Mouse (Mus musculus) heart, embryonic 16.5 days (tissue): ENCODE results near the gene Elovl7. TPM values are rescaled to one million over a fixed set of nuclear protein-coding genes. Genes with fewer than 3 reads are reported as not detected.
A peak's percentile ranks its signal among the peaks of the same experiment; 100 is the strongest.

Experiments used
- ATAC-seq: fragments of 200-750 bp; cut with Nextera tagmentation; replicated peaks from 2 replicates; pipeline ENCODE4 v1.8.0; 2017; ENCODE audit warnings: moderate number of reproducible peaks; ENCODE audit not compliant: insufficient read depth, low FRiP score; ENCODE audit errors: extremely low read depth
- H3K27ac ChIP-seq: fragments of 300-500 bp; sonication (generic); 2 replicates; pipeline ENCODE4 v1.5.1; 2014; ENCODE audit warnings: mild to moderate bottlenecking, low read length, control low read depth, moderate library complexity
- H3K27me3 ChIP-seq: fragments of 300-500 bp; sonication (generic); 2 replicates; pipeline ENCODE4 v1.6.1; 2014; ENCODE audit warnings: low read length, mixed read lengths; ENCODE audit not compliant: control insufficient read depth, insufficient read depth
- H3K36me3 ChIP-seq: fragments of 300-500 bp; sonication (generic); 2 replicates; pipeline ENCODE4 v1.6.1; 2014; ENCODE audit not compliant: control insufficient read depth, insufficient read depth
- H3K4me1 ChIP-seq: fragments of 300-500 bp; sonication (generic); 2 replicates; pipeline ENCODE4 v1.6.1; 2014; ENCODE audit warnings: low read length, mixed read lengths; ENCODE audit not compliant: control insufficient read depth, insufficient read depth
- H3K4me2 ChIP-seq: fragments of 300-500 bp; sonication (generic); 2 replicates; pipeline ENCODE4 v1.6.1; 2014; ENCODE audit warnings: low read depth, mild to moderate bottlenecking, control low read depth, low read length
- H3K4me3 ChIP-seq: fragments of 300-500 bp; sonication (generic); 2 replicates; pipeline ENCODE4 v1.5.1; 2014; ENCODE audit warnings: mild to moderate bottlenecking, control low read depth, low read length
- H3K9ac ChIP-seq: fragments of 300-500 bp; sonication (generic); 2 replicates; pipeline ENCODE4 v1.6.1; 2014; ENCODE audit warnings: low read length, control low read depth
- H3K9me3 ChIP-seq: fragments of 300-500 bp; sonication (generic); replicated peaks from 2 replicates; pipeline ENCODE4 v1.6.1; 2016; ENCODE audit warnings: low read length; ENCODE audit not compliant: control insufficient read depth
- WGBS: fragments of 180-500 bp; shearing (Covaris S2); extraction: QIAGEN DNeasy Blood & Tissue Kit; methylation state at CpG from one replicate; pipeline ENCODE4 v1.1.7; 2014; 5-methylcytosine and 5-hydroxymethylcytosine counted together
- polyA plus RNA-seq: library from polyadenylated mRNA; unstranded; fragments of >200 nt; fragmentation: Nextera tagmentation; extraction: Ambion mirVana; gene quantifications from 2 replicates; pipeline ENCODE4 v1.2.1, GENCODE M21; 2015

Gene Elovl7
- polyA plus RNA-seq, 1 experiment from 2014 or later = 3.3 TPM

- no peak overlapping the region for H3K27ac ChIP-seq
- WGBS = 77% methylated on average over 4 of the region's 4 CpGs
- no peaks in the 10 kb centered on the region for H3K4me1 ChIP-seq
- no peaks in the 10 kb centered on the region for H3K36me3 ChIP-seq
- H3K4me2 ChIP-seq = no peak overlapping the region
- no peak overlapping the region for H3K4me3 ChIP-seq
- ATAC-seq = no peak
- no peaks in the 10 kb centered on the region for H3K9me3 ChIP-seq
- H3K27me3 ChIP-seq = no peaks in the 10 kb centered on the region
- no peak overlapping the region for H3K9ac ChIP-seq
Observed at GRCm38 (mm10) chr13:108265394-108265793, 51.2 kb downstream of the Elovl7 start.

DNA sequence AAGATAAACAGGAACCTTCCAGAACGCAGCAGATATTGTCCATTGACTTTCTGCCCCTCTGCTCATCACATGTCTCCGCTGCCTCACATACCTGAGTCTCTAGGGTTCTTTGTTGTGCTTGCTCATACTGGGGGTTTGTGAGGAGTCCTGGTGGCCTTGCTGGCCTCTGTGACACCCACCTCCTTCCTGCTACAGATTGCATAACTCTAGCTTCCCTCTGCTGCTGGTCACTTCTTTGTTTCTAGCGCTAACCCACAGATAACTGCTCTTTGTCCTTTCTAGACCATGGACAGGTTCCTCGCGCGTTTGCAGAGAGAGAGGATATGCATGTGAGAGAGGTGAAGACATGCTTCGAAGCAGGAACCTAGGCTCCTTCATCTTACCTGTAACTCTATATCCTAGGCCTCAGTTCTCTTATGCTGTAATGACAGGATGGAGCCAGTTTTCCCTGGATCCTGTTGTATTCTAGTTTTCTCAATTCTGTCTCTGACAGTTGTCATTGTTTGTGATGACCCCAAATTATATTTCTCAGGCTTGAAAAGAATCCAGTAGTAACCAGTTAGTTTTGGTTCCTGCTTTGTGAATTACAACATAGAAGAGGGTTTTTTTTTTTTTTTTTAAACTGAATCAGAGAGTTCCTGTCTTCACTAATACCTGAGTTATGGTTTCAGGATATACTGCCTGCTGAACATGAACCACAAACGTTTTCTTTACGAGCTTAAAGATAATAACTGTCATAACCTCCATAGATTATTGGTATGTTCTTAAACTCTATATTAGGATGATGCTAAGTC lies 53.8 kb downstream of the Elovl7 start:
- ATAC-seq = no peak
- H3K27ac ChIP-seq = no peak overlapping the region
- no peak overlapping the region for H3K4me3 ChIP-seq
- H3K27me3 ChIP-seq = peaks cover 1% of the 10 kb centered on the region; the same call in 1 of the 2 replicates
- no peaks in the 10 kb centered on the region for H3K9me3 ChIP-seq
- no peaks in the 10 kb centered on the region for H3K36me3 ChIP-seq
- H3K4me2 ChIP-seq = no peak overlapping the region
- H3K4me1 ChIP-seq = no peaks in the 10 kb centered on the region
- WGBS = 64% methylated on average over 9 of the region's 9 CpGs
- H3K9ac ChIP-seq = no peak overlapping the region

- H3K4me2 ChIP-seq = no peak overlapping the region
- no peak overlapping the region for H3K27ac ChIP-seq
- H3K9ac ChIP-seq = no peak overlapping the region
- WGBS = 45% methylated on average over 7 of the region's 7 CpGs
- peaks cover 7% of the 10 kb centered on the region; the same call in 1 of the 2 replicates for H3K27me3 ChIP-seq
- no peaks in the 10 kb centered on the region for H3K9me3 ChIP-seq
- no peak overlapping the region for H3K4me3 ChIP-seq
- H3K36me3 ChIP-seq = no peaks in the 10 kb centered on the region
- no peak for ATAC-seq
- no peaks in the 10 kb centered on the region for H3K4me1 ChIP-seq
Observed at GRCm38 (mm10) chr13:108271458-108272148, 57.4 kb downstream of the Elovl7 start.

GRCm38 (mm10) chr13:108272332-108272731 lies 58.1 kb downstream of the Elovl7 start:
- no peak for ATAC-seq
- no peak overlapping the region for H3K9ac ChIP-seq
- peaks cover 7% of the 10 kb centered on the region; the same call in 1 of the 2 replicates for H3K27me3 ChIP-seq
- no peak overlapping the region for H3K27ac ChIP-seq
- H3K4me1 ChIP-seq = no peaks in the 10 kb centered on the region
- H3K4me2 ChIP-seq = no peak overlapping the region
- no peak overlapping the region for H3K4me3 ChIP-seq
- no peaks in the 10 kb centered on the region for H3K36me3 ChIP-seq
- no peaks in the 10 kb centered on the region for H3K9me3 ChIP-seq
- WGBS = 60% methylated on average over 8 of the region's 8 CpGs

DNA sequence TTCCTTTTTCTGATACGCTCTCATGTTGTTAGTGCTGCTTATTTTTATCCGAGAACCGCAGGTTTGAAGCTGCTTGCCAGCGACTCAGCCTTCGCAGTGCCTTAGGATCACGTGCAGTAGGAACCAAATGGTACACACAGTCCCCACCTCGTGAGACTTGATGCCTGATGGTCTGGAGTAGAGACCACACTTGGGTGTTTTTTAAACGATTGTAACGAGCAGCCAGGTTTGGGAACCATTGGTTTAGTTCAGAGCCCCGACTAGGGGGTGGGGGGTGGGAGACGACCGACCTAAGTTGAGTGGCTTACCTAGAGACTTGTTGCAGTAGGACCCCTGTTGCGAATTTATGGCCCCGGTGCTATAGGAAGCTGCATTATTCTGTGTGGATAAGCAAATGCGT lies 58.8 kb downstream of the Elovl7 start:
- H3K27me3 ChIP-seq = peaks cover 7% of the 10 kb centered on the region; the same call in 1 of the 2 replicates
- no peak for ATAC-seq
- H3K4me2 ChIP-seq = peak overlapping the region; percentile 9; the same call in 1 of the 2 replicates

DNA sequence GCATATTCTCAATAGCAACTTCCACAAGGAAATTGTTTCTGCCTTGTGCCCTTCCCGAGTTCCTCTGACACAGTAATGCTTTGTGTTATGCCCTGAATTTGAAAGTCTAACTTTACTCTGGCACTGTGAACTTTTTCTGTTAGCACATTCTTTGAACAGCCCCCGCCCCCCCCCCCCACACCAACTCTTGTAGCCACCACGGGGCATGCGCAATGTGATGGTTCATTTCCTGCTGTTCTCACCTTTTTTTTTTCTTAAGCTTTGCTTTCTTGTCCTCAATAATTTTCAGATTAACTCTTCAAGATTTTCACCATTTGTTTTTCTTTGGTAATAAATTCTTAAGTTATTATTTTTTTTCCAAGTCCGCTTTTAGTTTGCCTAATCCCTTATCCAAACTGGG lies 59.3 kb downstream of the Elovl7 start:
- peak overlapping the region; percentile 9; the same call in 1 of the 2 replicates for H3K4me2 ChIP-seq
- H3K9me3 ChIP-seq = no peaks in the 10 kb centered on the region
- ATAC-seq = no peak
- WGBS = 44% methylated on average over 5 of the region's 5 CpGs
- no peak overlapping the region for H3K9ac ChIP-seq
- peaks cover 7% of the 10 kb centered on the region; the same call in 1 of the 2 replicates for H3K27me3 ChIP-seq
- H3K4me3 ChIP-seq = no peak overlapping the region
- no peaks in the 10 kb centered on the region for H3K4me1 ChIP-seq
- no peaks in the 10 kb centered on the region for H3K36me3 ChIP-seq
- H3K27ac ChIP-seq = no peak overlapping the region

More for the DNA sequence above, 58.8 kb downstream of the Elovl7 start:
- 53% methylated on average over 15 of the region's 15 CpGs for WGBS
- no peaks in the 10 kb centered on the region for H3K36me3 ChIP-seq
- H3K27ac ChIP-seq = no peak overlapping the region
- no peak overlapping the region for H3K4me3 ChIP-seq
- no peaks in the 10 kb centered on the region for H3K9me3 ChIP-seq
- H3K4me1 ChIP-seq = no peaks in the 10 kb centered on the region
- H3K9ac ChIP-seq = no peak overlapping the region

DNA sequence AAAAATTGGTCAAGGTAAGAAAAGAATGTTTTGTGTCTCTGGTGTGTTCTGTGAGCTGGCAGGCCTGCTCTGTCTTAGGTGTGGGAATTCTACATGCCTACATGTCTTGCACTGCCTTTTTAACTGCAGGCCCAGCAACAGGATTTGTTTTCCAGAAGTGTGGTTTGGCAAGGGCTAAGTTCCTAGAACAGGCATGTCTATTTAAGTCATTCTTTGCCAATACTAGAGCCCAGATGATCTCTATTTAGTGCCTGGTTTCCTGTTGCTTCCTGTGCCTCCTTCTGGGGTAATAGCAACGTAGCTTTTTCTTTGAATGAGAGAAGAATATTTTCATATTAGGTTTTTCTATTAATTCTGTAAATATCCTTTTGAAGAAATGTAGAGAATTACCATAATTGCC lies 62.4 kb downstream of the Elovl7 start:
- no peak overlapping the region for H3K9ac ChIP-seq
- no peaks in the 10 kb centered on the region for H3K4me1 ChIP-seq
- H3K4me2 ChIP-seq = no peak overlapping the region
- peaks cover 11% of the 10 kb centered on the region for H3K27me3 ChIP-seq
- H3K9me3 ChIP-seq = no peaks in the 10 kb centered on the region
- H3K27ac ChIP-seq = no peak overlapping the region
- no peaks in the 10 kb centered on the region for H3K36me3 ChIP-seq
- no peak overlapping the region for H3K4me3 ChIP-seq
- no peak for ATAC-seq
- WGBS = 48% methylated on average over 1 of the region's 1 CpGs

DNA sequence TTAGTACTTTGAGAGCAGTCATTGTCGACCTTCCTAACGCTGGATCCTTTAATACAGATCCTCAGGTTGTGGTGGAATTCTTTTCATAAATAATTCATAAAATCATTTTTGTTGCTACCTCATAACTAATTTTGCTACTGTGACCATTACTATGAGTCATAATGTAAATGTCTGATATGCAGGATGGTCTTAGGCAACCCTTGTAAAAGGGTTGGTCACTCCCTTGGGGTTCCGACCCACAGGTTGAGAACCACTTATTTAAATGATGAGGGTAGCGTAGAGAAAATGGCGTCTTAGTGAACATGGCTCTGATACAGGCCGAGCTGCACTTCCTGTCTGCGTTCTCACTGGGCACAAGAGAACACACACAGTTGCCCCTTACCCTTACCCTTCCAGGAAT lies 63.1 kb downstream of the Elovl7 start:
- no peak for ATAC-seq

DNA sequence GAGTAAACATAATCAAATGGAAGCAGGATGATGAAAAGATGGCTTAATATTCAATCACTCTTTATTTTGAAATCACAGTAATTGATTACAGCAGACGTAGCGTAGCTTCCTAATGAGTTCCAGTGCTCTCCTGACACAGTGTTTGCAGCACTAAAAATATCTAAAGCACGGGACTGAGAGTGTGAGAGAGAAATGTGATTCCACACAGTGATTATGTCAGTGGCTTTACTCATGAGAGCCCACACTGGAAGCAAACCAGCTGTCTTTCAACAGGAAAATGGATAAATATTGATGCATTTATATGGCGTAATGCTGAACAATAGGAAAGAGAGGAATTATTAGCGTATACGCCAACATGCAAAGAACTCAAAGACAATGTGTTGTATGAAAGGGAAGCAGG lies 64.4 kb downstream of the Elovl7 start:
- H3K27ac ChIP-seq = no peak overlapping the region
- no peak overlapping the region for H3K4me2 ChIP-seq
- peaks cover 12% of the 10 kb centered on the region for H3K27me3 ChIP-seq
- no peak for ATAC-seq
- H3K9ac ChIP-seq = no peak overlapping the region
- no peaks in the 10 kb centered on the region for H3K9me3 ChIP-seq
- WGBS = 42% methylated on average over 6 of the region's 6 CpGs
- H3K4me1 ChIP-seq = no peaks in the 10 kb centered on the region
- no peak overlapping the region for H3K4me3 ChIP-seq
- no peaks in the 10 kb centered on the region for H3K36me3 ChIP-seq

More for the DNA sequence above, 63.1 kb downstream of the Elovl7 start:
- H3K4me2 ChIP-seq = no peak overlapping the region
- H3K9ac ChIP-seq = no peak overlapping the region
- 87% methylated on average over 7 of the region's 7 CpGs for WGBS
- no peak overlapping the region for H3K4me3 ChIP-seq
- H3K36me3 ChIP-seq = no peaks in the 10 kb centered on the region
- H3K27me3 ChIP-seq = peaks cover 11% of the 10 kb centered on the region
- H3K9me3 ChIP-seq = no peaks in the 10 kb centered on the region
- no peaks in the 10 kb centered on the region for H3K4me1 ChIP-seq
- no peak overlapping the region for H3K27ac ChIP-seq
